Mouse (Mus musculus): ENCODE measurements around the gene Sema6d. TPM values are rescaled to one million over a fixed set of nuclear protein-coding genes. Genes with fewer than 3 reads are reported as not detected.
A peak's percentile ranks its signal among the peaks of the same experiment; 100 is the strongest.

Gene Sema6d
- polyA plus RNA-seq, 1 experiment from 2014 or later = 27.7 TPM

GRCm38 (mm10) chr2:124354716-124355115 lies 264.9 kb downstream of the Sema6d start:
- Histone ChIP-seq H3K9ac (ENCODE audit: low read length) (no peak overlapping the region), H3K27me3 (ENCODE audit: control insufficient read depth, insufficient read depth, low read length) (no peaks in the 10 kb centered on the region), H3K9me3 (ENCODE audit: control insufficient read depth, low read length) (0 out of 2 replicates have a peak, but pooled peaks cover 2% of the 10 kb centered on the region), H3K4me2 (ENCODE audit: low read length) (no peak overlapping the region), H3K4me1 (ENCODE audit: control insufficient read depth in 2 of 2, insufficient read depth in 2 of 2, low read length in 2 of 2) (no peaks in the 10 kb centered on the region), H3K27ac (replicated peaks in 1 of 2; ENCODE audit: control insufficient read depth in 1 of 2, insufficient read depth in 1 of 2, low read depth in 2 of 2, low read length in 2 of 2) (no peak overlapping the region), H3K4me3 (ENCODE audit: control insufficient read depth in 1 of 2, insufficient read depth in 1 of 2, low read depth in 1 of 2, low read length in 2 of 2) (no peak overlapping the region), H3K36me3 (ENCODE audit: control insufficient read depth, insufficient read depth, low read length) (no peaks in the 10 kb centered on the region)
- 85% methylated on average over 2 of the region's 2 CpGs for WGBS
- ATAC-seq (ENCODE audit: insufficient number of reproducible peaks, insufficient read depth, low FRiP score, low read depth) = no peak

GRCm38 (mm10) chr2:124369291-124369690 lies 279.5 kb downstream of the Sema6d start:
- no peaks in the 10 kb centered on the region for H3K27me3 ChIP-seq (ENCODE audit: control insufficient read depth, insufficient read depth, low read length)
- H3K9ac ChIP-seq (ENCODE audit: low read length) = no peak overlapping the region
- H3K4me3 ChIP-seq (ENCODE audit: control insufficient read depth in 1 of 2, insufficient read depth in 1 of 2, low read depth in 1 of 2, low read length in 2 of 2) = no peak overlapping the region
- H3K27ac ChIP-seq (replicated peaks in 1 of 2; ENCODE audit: control insufficient read depth in 1 of 2, insufficient read depth in 1 of 2, low read depth in 2 of 2, low read length in 2 of 2) = peak overlapping the region; percentile 64
- 32% methylated on average over 1 of the region's 1 CpGs for WGBS
- ATAC-seq (ENCODE audit: insufficient number of reproducible peaks, insufficient read depth, low FRiP score, low read depth) = 0 out of 2 replicates have a peak, but pooled peaks have one; percentile 13
- no peak overlapping the region for H3K4me2 ChIP-seq (ENCODE audit: low read length)
- no peaks in the 10 kb centered on the region for H3K36me3 ChIP-seq (ENCODE audit: control insufficient read depth, insufficient read depth, low read length)
- peaks cover 12 to 30% of the 10 kb centered on the region in 2 experiments for H3K4me1 ChIP-seq (ENCODE audit: control insufficient read depth in 2 of 2, insufficient read depth in 2 of 2, low read length in 2 of 2)
- H3K9me3 ChIP-seq (ENCODE audit: control insufficient read depth, low read length) = no peaks in the 10 kb centered on the region

GRCm38 (mm10) chr2:124369991-124370390 lies 280.2 kb downstream of the Sema6d start:
- 17% methylated on average over 2 of the region's 2 CpGs for WGBS
- Histone ChIP-seq H3K9me3 (ENCODE audit: control insufficient read depth, low read length) (no peaks in the 10 kb centered on the region), H3K9ac (ENCODE audit: low read length) (no peak overlapping the region), H3K4me1 (ENCODE audit: control insufficient read depth in 2 of 2, insufficient read depth in 2 of 2, low read length in 2 of 2) (peaks cover 12 to 30% of the 10 kb centered on the region in 2 experiments), H3K4me3 (ENCODE audit: control insufficient read depth in 1 of 2, insufficient read depth in 1 of 2, low read depth in 1 of 2, low read length in 2 of 2) (no peak overlapping the region), H3K27me3 (ENCODE audit: control insufficient read depth, insufficient read depth, low read length) (no peaks in the 10 kb centered on the region), H3K4me2 (ENCODE audit: low read length) (no peak overlapping the region), H3K36me3 (ENCODE audit: control insufficient read depth, insufficient read depth, low read length) (no peaks in the 10 kb centered on the region), H3K27ac (replicated peaks in 1 of 2; ENCODE audit: control insufficient read depth in 1 of 2, insufficient read depth in 1 of 2, low read depth in 2 of 2, low read length in 2 of 2) (peak overlapping the region in 1 of 2 experiments; percentile 64; a peak in 1 of 4 replicates)
- ATAC-seq (ENCODE audit: insufficient number of reproducible peaks, insufficient read depth, low FRiP score, low read depth) = no peak; the same call in 1 of the 2 replicates

- Histone ChIP-seq H3K9ac (ENCODE audit: low read length) (no peak overlapping the region), H3K4me3 (ENCODE audit: control insufficient read depth in 1 of 2, insufficient read depth in 1 of 2, low read depth in 1 of 2, low read length in 2 of 2) (no peak overlapping the region), H3K36me3 (ENCODE audit: control insufficient read depth, insufficient read depth, low read length) (no peaks in the 10 kb centered on the region), H3K4me2 (ENCODE audit: low read length) (no peak overlapping the region), H3K9me3 (ENCODE audit: control insufficient read depth, low read length) (no peaks in the 10 kb centered on the region), H3K27ac (replicated peaks in 1 of 2; ENCODE audit: control insufficient read depth in 1 of 2, insufficient read depth in 1 of 2, low read depth in 2 of 2, low read length in 2 of 2) (peak overlapping the region; percentile 14 to 58), H3K27me3 (ENCODE audit: control insufficient read depth, insufficient read depth, low read length) (no peaks in the 10 kb centered on the region), H3K4me1 (ENCODE audit: control insufficient read depth in 2 of 2, insufficient read depth in 2 of 2, low read length in 2 of 2) (peaks cover 12 to 30% of the 10 kb centered on the region in 2 experiments)
- ATAC-seq (ENCODE audit: insufficient number of reproducible peaks, insufficient read depth, low FRiP score, low read depth) = peak; percentile 75
- 3% methylated on average over 2 of the region's 2 CpGs for WGBS
Observed at GRCm38 (mm10) chr2:124371363-124371762, 281.6 kb downstream of the Sema6d start.

GRCm38 (mm10) chr2:124385053-124385452 lies 295.3 kb downstream of the Sema6d start:
- Histone ChIP-seq H3K4me2 (ENCODE audit: low read length) (no peak overlapping the region), H3K27me3 (ENCODE audit: control insufficient read depth, insufficient read depth, low read length) (no peaks in the 10 kb centered on the region), H3K4me1 (ENCODE audit: control insufficient read depth in 2 of 2, insufficient read depth in 2 of 2, low read length in 2 of 2) (no peaks in the 10 kb centered on the region), H3K9me3 (ENCODE audit: control insufficient read depth, low read length) (no peaks in the 10 kb centered on the region), H3K36me3 (ENCODE audit: control insufficient read depth, insufficient read depth, low read length) (no peaks in the 10 kb centered on the region), H3K27ac (replicated peaks in 1 of 2; ENCODE audit: control insufficient read depth in 1 of 2, insufficient read depth in 1 of 2, low read depth in 2 of 2, low read length in 2 of 2) (no peak overlapping the region), H3K4me3 (ENCODE audit: control insufficient read depth in 1 of 2, insufficient read depth in 1 of 2, low read depth in 1 of 2, low read length in 2 of 2) (no peak overlapping the region), H3K9ac (ENCODE audit: low read length) (no peak overlapping the region)
- 86% methylated on average over 1 of the region's 1 CpGs for WGBS
- ATAC-seq (ENCODE audit: insufficient number of reproducible peaks, insufficient read depth, low FRiP score, low read depth) = no peak

GRCm38 (mm10) chr2:124385722-124386121 lies 296.0 kb downstream of the Sema6d start:
- Histone ChIP-seq H3K36me3 (ENCODE audit: control insufficient read depth, insufficient read depth, low read length) (no peaks in the 10 kb centered on the region), H3K4me1 (ENCODE audit: control insufficient read depth in 2 of 2, insufficient read depth in 2 of 2, low read length in 2 of 2) (no peaks in the 10 kb centered on the region), H3K9me3 (ENCODE audit: control insufficient read depth, low read length) (no peaks in the 10 kb centered on the region), H3K4me2 (ENCODE audit: low read length) (no peak overlapping the region), H3K27me3 (ENCODE audit: control insufficient read depth, insufficient read depth, low read length) (no peaks in the 10 kb centered on the region), H3K4me3 (ENCODE audit: control insufficient read depth in 1 of 2, insufficient read depth in 1 of 2, low read depth in 1 of 2, low read length in 2 of 2) (no peak overlapping the region), H3K27ac (replicated peaks in 1 of 2; ENCODE audit: control insufficient read depth in 1 of 2, insufficient read depth in 1 of 2, low read depth in 2 of 2, low read length in 2 of 2) (no peak overlapping the region), H3K9ac (ENCODE audit: low read length) (no peak overlapping the region)
- 76% methylated on average over 1 of the region's 1 CpGs for WGBS
- ATAC-seq (ENCODE audit: insufficient number of reproducible peaks, insufficient read depth, low FRiP score, low read depth) = no peak

GRCm38 (mm10) chr2:124388269-124388668 lies 298.5 kb downstream of the Sema6d start:
- H3K36me3 ChIP-seq (ENCODE audit: control insufficient read depth, insufficient read depth, low read length) = no peaks in the 10 kb centered on the region
- 77% methylated on average over 1 of the region's 1 CpGs for WGBS
- ATAC-seq (ENCODE audit: insufficient number of reproducible peaks, insufficient read depth, low FRiP score, low read depth) = no peak
- no peaks in the 10 kb centered on the region for H3K4me1 ChIP-seq (ENCODE audit: control insufficient read depth in 2 of 2, insufficient read depth in 2 of 2, low read length in 2 of 2)
- H3K4me3 ChIP-seq (ENCODE audit: control insufficient read depth in 1 of 2, insufficient read depth in 1 of 2, low read depth in 1 of 2, low read length in 2 of 2) = no peak overlapping the region
- no peak overlapping the region for H3K27ac ChIP-seq (replicated peaks in 1 of 2; ENCODE audit: control insufficient read depth in 1 of 2, insufficient read depth in 1 of 2, low read depth in 2 of 2, low read length in 2 of 2)
- no peak overlapping the region for H3K4me2 ChIP-seq (ENCODE audit: low read length)
- no peaks in the 10 kb centered on the region for H3K27me3 ChIP-seq (ENCODE audit: control insufficient read depth, insufficient read depth, low read length)
- H3K9me3 ChIP-seq (ENCODE audit: control insufficient read depth, low read length) = no peaks in the 10 kb centered on the region
- H3K9ac ChIP-seq (ENCODE audit: low read length) = no peak overlapping the region

GRCm38 (mm10) chr2:124396733-124397132 lies 307.0 kb downstream of the Sema6d start:
- 78% methylated on average over 4 of the region's 4 CpGs for WGBS

More at GRCm38 (mm10) chr2:124396733-124397132, 307.0 kb downstream of the Sema6d start:
- Histone ChIP-seq H3K4me2 (ENCODE audit: low read length) (no peak overlapping the region), H3K9me3 (ENCODE audit: control insufficient read depth, low read length) (no peaks in the 10 kb centered on the region), H3K9ac (ENCODE audit: low read length) (no peak overlapping the region), H3K4me1 (ENCODE audit: control insufficient read depth in 2 of 2, insufficient read depth in 2 of 2, low read length in 2 of 2) (no peaks in the 10 kb centered on the region), H3K4me3 (ENCODE audit: control insufficient read depth in 1 of 2, insufficient read depth in 1 of 2, low read depth in 1 of 2, low read length in 2 of 2) (no peak overlapping the region), H3K27me3 (ENCODE audit: control insufficient read depth, insufficient read depth, low read length) (no peaks in the 10 kb centered on the region), H3K27ac (replicated peaks in 1 of 2; ENCODE audit: control insufficient read depth in 1 of 2, insufficient read depth in 1 of 2, low read depth in 2 of 2, low read length in 2 of 2) (no peak overlapping the region), H3K36me3 (ENCODE audit: control insufficient read depth, insufficient read depth, low read length) (no peaks in the 10 kb centered on the region)
- no peak for ATAC-seq (ENCODE audit: insufficient number of reproducible peaks, insufficient read depth, low FRiP score, low read depth)

Measured in heart, embryonic 14.5 days (tissue).